Mouse (Mus musculus): ENCODE measurements at regions not wholly inside any gene's neighbourhood (a gene's known extent, or its start where the extent isn't known, plus 50 kb on each side); places are given as distances from the start of the nearest gene placed in this dataset.

DNA sequence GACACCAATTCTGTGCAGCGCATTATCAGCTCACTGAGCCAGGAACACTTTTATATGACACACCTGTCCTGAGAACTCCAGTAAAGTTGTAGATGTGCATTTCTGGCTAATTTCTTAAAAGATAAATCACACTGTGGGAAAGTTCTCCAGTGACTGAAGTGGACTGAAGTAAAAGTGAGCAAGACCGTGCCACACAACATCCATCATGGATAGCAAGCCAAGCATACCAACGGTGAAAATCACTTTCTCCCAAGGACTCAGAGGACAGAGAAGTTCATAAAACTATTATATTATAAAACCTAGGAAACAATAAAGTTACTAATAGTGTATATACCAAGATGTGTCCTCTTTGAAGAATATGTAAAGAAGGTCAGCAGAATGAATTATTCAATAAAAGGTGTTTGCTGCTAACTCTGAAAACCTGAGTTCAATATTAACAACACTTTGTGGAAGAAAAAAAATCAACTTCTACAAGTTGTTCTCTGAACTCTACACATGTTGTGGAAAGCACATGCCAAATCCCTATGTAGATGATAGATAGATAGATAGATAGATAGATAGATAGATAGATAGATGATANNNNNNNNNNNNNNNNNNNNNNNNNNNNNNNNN, 298.2 kb upstream of the Igbp1b start:
- DNase-seq (ENCODE audit: low read depth, low spot score), result no peak

DNA sequence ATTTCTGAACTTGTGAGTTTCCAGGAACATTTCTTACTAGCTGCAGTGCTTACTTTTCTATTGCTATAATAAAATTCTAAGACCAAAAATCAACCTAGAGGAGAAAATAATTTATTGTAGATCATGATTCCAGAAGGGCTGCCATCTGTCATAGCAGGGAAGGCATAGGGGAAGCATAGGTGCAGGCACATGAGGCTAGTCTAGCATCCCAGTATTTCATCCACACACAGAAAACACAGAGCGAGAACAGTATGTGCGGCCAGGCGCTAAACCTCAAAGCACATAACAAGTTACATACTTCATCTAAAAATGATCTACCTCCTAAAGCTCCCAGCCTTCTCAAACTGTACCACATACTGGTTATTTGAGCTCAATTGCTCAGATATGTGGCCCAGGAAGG, 292.5 kb upstream of the Igbp1b start:
- no peak for DNase-seq (ENCODE audit: low read depth, low spot score)

GRCm38 (mm10) chr6:138946632-138947031, 288.3 kb upstream of the Igbp1b start:
- DNase-seq (ENCODE audit: low read depth, low spot score), result no peak

GRCm38 (mm10) chr6:138945432-138945831, 287.1 kb upstream of the Igbp1b start:
- DNase-seq (ENCODE audit: low read depth, low spot score), result no peak

DNA sequence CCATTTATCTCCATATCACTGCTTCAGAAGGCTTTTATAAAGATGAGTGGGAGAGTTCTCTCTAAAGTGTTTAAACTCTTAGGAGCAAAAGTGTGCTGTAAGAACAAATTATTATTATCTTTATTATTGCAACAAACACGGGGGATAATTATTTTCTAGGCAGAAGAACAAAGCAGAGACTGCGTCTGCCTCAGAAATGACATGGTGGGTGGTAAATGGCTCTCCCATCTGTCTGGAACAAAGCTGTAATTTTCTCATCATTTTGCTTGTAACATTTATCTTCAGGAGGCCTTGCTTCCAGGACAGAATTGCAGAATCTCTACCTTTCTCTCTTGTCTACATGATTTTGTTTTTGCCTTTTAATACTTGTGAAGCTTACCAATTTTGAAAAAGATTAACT, 261.8 kb upstream of the Igbp1b start:
- no peak for DNase-seq (ENCODE audit: low read depth, low spot score)

- no peak for DNase-seq (ENCODE audit: low read depth, low spot score)
Observed at GRCm38 (mm10) chr6:138919531-138919930, 261.2 kb upstream of the Igbp1b start.

DNA sequence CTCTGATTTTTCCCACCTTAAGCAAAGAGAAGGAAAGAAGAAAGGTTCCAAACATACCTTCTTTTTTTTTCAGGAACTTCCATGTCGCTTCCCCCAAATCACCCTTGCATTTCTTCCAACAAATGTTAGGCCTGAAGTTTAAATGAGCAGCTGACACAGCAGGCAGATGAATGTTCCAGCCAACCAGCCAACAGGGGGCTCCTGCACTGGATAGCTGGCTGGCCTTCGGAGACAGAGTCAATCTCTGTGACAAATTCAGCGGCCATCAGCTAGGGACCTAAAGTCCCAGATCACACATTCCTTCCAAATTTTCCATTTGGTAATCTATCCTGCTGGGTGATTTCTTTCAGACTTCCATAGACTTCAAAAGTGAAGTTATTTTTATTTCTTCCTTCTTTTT, 256.6 kb upstream of the Igbp1b start:
- DNase-seq (ENCODE audit: low read depth, low spot score), result no peak

DNA sequence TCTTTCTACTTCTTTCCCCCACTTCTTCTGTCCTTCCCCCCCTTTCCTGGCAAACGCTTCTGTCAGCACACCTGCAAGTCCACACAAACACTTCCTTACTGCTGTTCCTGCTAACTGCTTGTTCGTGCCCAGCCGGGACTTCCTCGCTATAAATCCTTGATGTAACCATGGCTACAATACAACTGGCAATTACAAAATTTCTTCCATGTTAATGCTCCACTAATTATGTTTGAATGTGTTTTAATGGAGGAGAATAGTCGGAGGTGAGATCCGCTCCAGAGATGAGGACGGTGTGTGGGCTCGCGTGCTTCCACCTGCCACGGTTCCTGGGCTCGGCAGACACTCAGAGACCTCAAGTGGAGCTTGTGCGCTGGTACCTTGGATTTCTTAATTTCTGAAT, 215.3 kb upstream of the Igbp1b start:
- DNase-seq (ENCODE audit: low read depth, low spot score), result peak; percentile 4

DNA sequence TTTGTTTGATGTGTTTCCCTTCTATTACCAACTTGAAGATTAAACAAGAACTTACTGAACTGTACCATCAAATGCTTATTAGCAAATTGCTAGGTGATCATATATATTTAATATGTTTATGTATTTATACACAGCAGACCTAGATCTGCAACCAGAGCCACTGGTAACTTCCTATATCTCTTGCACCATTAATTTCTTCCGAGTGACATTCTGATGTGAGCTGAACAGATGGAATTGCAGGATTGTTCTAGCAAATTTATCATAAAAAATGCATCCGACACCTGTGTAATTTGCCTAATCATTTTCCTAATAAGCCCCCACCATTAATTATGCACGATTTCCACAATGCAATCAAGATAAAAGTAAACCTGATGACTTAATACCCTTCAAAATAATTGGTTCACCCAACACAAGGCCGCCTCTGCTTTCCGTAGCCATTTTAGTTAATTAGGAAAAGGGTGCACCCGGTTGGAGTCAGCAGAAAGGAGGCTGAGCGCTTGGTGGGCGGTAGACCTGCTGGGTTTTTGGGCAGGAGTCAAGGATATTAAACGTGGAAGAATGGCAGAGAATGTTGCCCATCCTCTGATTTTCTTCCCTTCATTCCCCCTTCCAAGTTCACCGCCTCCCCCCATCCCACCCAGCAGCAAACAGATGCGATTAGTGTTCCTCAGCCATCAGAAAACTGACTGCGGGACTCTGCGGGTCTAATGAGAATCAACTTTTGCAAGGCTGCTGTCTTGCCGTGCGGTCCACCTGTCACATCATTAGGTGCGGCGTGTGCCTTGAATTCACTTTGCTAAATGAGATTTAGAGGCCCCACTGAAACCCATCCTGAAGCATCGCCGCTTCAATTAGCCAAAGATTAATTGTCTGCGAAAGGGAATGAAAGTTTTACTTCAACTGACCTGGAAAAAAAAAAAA, 214.4 kb upstream of the Igbp1b start:
- DNase-seq (ENCODE audit: low read depth, low spot score), result no peak

- no peak for DNase-seq (ENCODE audit: low read depth, low spot score)
Observed at GRCm38 (mm10) chr6:138838043-138838442, 179.7 kb upstream of the Igbp1b start.

- DNase-seq (ENCODE audit: low read depth, low spot score), result no peak
Observed at GRCm38 (mm10) chr6:138834876-138835275, 176.5 kb upstream of the Igbp1b start.

- no peak for DNase-seq (ENCODE audit: low read depth, low spot score)
Observed at GRCm38 (mm10) chr6:138801835-138802234, 143.5 kb upstream of the Igbp1b start.

- DNase-seq (ENCODE audit: low read depth, low spot score), result peak; percentile 3
Observed at GRCm38 (mm10) chr6:138800836-138801740, 142.7 kb upstream of the Igbp1b start.

DNA sequence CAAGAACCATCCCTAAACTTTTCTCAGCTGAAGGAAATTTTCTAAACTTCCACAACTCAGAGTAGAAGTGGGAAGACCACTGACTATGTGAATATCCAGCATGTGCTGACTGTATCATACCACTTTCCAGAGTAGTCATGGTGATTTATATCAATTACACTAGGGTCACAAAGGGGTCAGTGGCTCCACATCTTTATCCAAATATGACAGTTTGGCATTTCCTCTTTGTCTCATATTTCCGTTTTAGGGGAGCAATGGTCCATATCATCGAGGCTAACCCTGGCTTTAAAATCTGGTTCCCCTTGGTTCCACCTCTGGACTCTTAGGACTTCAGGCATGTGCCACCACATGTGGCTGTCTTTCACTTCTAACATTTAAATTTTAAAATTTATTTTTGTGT, 136.4 kb upstream of the Igbp1b start:
- DNase-seq (ENCODE audit: low read depth, low spot score), result no peak

DNA sequence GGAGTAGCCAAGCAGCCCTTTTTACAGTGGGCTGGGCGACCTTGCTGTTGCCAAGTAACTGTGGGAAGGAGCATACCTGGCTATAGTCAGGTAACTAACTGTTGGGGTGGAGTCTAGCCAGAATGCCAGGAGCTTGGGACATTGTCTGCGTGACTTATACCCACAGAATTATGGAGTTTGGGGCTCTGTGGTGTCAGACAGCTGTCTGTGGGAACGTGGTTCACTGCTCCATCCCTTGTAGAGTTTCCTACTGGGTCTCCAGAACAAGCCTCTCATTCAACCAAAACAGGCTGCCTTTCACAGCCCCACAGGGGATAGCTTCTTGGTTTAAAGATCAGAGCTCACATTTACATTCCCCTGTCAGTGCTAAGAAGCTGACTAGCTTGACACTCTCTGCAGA, 134.5 kb upstream of the Igbp1b start:
- DNase-seq (ENCODE audit: low read depth, low spot score), result no peak

GRCm38 (mm10) chr6:138782907-138783306, 124.6 kb upstream of the Igbp1b start:
- no peak for DNase-seq (ENCODE audit: low read depth, low spot score)

GRCm38 (mm10) chr6:138782470-138782869, 124.1 kb upstream of the Igbp1b start:
- DNase-seq (ENCODE audit: low read depth, low spot score), result no peak

DNA sequence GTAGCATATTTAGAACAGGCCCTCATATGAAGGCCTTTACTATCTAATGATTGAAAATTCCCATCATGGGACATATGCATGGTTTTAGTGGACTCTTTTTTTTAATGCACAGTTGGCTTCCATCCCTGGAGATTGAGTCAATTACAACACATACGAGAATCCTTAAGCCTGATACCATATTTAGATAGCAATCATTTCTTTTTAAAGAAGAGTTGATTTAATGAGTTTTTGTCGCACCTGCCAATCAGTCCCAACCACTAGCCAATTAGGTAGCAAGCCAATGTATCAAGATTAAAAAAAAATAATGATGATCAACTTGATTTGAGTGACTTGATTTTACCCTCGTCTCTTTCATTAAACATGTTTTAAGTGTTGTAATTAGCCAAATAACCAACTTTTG, 103.6 kb upstream of the Igbp1b start:
- no peak for DNase-seq (ENCODE audit: low read depth, low spot score)

GRCm38 (mm10) chr6:138754955-138755303, 96.6 kb upstream of the Igbp1b start:
- DNase-seq (ENCODE audit: low read depth, low spot score), result no peak

GRCm38 (mm10) chr6:138754302-138754954, 96.1 kb upstream of the Igbp1b start:
- DNase-seq (ENCODE audit: low read depth, low spot score), result no peak

- DNase-seq (ENCODE audit: low read depth, low spot score), result no peak
Observed at GRCm38 (mm10) chr6:138717698-138718097, 59.4 kb upstream of the Igbp1b start.

Data from R1 (cell line).